Mouse (Mus musculus): ENCODE data around the gene Acsl1.

DNA sequence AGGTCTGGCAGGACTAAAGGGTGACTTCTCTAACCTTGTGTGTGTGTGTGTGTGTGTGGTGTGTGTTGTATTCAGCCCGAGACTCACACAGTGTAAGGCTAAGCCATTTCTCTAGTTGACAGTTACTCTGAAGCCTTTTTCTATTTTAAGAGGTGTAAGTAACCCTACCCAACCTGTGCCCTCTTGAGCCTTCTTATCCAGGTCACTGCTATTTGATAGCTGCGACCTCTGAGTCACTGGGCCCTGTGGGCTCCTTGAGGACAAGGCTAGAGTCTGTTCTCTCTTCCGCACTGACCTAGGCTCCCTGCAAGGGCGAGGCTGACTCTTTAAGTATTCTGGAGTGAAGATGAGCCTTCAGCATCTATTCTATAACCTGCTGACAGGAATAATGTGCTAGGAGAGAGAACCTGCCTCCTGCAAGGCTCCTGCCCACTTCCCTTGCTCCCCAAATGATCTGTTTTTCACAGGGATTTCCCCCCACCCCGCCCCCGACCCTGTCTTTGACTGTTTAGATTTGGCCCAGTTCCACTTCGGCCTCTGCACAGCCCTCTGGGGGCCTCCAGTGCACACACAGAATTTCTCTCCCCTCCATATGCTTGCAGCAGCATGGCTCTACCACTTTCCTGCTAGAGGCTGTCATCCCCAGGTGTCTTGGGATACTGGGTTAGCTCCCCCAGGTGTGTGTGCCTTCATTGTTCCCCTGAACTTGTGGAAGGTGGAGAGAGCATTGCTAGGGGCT is 9.1 kb downstream of the Acsl1 start:
- TF ChIP-seq CTCF (IDR thresholded peaks at IDR 0.05 in 2 of 3, conservative IDR thresholded peaks at IDR 0.05 in 1 of 3; ENCODE audit: control insufficient read depth in 1 of 3, insufficient read depth in 1 of 3, low read depth in 2 of 3, low read length in 3 of 3, poor library complexity in 1 of 3, severe bottlenecking in 1 of 3) (no peak), CHD1 (IDR thresholded peaks at IDR 0.05; ENCODE audit: low read depth, low read length) (no peak), ZC3H11A (IDR thresholded peaks at IDR 0.05; ENCODE audit: low read depth, low read length) (no peak), RCOR1 (IDR thresholded peaks at IDR 0.05; ENCODE audit: low read depth, low read length) (no peak), UBTF (IDR thresholded peaks at IDR 0.05; ENCODE audit: borderline replicate concordance, insufficient read depth, low read depth, low read length) (no peak), TCF12 (IDR thresholded peaks at IDR 0.05; ENCODE audit: low read depth, low read length) (no peak), POLR2A (IDR thresholded peaks at IDR 0.05; ENCODE audit: control insufficient read depth in 1 of 2, insufficient read depth in 1 of 2, low read depth in 1 of 2, low read length in 2 of 2, poor library complexity in 1 of 2) (no peak), MAZ (IDR thresholded peaks at IDR 0.05; ENCODE audit: low read depth, low read length) (no peak), MAFK (IDR thresholded peaks at IDR 0.05; ENCODE audit: borderline replicate concordance, low read depth, low read length) (no peak), MAX (IDR thresholded peaks at IDR 0.05; ENCODE audit: low read length) (no peak), POLR2AphosphoS5 (IDR thresholded peaks at IDR 0.05; ENCODE audit: borderline replicate concordance, low read depth, low read length) (no peak), E2F4 (IDR thresholded peaks at IDR 0.05; ENCODE audit: borderline replicate concordance, low read depth, low read length) (no peak)
